Mouse (Mus musculus) CD8-positive naive resting alpha-beta T cell, adult 2 months (primary cell): Measurements from ENCODE around the gene Bst2.
"Not testable (repeated sequence)": the region's sequence is repeated elsewhere in the genome, so short reads cannot be mapped to it uniquely, and the experiment has no call there.

Experiments used
- DNase-seq, 2 experiments: peaks; one replicate each; pipeline ENCODE4 v3.0.0; 2022; ENCODE audit warnings: low read depth in 2 of 2, low spot score in 2 of 2

The Bst2 gene

DNA sequence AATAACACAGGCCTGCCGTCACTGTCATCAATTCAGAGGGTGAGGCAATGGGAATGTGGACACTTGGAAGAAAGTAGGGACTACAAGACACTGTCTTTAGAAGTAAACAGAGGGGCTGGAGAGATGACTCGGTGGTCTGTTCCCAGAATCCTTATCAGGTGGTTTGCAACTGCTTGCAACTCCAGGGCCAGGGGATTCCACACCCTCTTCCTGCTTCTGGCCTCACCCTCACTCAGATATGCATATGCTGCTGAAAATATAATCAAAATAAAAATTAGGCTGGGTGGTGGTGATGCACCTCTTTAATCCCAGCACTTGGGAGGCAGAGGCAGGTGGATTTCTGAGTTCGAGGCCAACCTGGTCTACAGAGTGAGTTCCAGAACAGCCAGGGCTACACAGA is 22.8 kb upstream of the Bst2 start:
- DNase-seq: no peak

DNA sequence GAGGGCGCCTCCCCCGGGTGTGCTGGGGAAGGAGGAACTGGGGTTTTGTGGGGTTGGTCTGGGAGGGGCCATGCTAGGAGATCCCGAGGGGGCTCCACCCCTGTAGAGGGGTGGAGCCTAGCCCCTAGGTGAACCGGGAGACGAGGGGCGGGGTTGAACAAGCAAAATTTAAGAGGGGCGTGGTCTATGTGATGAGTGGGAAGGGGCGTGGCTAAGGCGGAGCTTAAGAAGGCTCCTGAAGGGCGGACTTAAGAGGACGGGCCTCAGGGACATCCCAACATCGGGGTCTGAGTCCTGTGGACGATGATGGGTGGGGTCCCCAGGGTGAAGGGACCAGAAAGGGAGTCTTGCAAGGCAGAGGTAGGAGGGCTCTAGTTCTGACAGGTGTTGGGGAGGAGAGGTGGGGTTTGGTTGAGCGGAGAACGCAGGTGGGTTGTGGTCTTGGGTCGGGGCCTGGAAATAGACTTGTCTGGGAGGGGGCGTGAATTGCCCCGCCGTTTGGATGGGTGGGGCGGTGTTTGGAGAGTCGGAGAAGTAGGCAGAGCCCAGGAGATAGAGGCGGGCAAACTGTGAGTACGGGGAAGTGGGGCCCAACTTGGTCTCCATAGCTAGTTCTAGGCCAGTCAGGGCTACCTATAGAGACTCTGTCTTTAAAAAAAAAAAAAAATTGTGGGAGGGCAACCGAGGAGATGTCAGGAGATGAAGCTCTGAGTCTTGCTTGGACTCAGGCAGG is 21.9 kb upstream of the Bst2 start:
- peak; percentile 29 to 53 for DNase-seq

DNA sequence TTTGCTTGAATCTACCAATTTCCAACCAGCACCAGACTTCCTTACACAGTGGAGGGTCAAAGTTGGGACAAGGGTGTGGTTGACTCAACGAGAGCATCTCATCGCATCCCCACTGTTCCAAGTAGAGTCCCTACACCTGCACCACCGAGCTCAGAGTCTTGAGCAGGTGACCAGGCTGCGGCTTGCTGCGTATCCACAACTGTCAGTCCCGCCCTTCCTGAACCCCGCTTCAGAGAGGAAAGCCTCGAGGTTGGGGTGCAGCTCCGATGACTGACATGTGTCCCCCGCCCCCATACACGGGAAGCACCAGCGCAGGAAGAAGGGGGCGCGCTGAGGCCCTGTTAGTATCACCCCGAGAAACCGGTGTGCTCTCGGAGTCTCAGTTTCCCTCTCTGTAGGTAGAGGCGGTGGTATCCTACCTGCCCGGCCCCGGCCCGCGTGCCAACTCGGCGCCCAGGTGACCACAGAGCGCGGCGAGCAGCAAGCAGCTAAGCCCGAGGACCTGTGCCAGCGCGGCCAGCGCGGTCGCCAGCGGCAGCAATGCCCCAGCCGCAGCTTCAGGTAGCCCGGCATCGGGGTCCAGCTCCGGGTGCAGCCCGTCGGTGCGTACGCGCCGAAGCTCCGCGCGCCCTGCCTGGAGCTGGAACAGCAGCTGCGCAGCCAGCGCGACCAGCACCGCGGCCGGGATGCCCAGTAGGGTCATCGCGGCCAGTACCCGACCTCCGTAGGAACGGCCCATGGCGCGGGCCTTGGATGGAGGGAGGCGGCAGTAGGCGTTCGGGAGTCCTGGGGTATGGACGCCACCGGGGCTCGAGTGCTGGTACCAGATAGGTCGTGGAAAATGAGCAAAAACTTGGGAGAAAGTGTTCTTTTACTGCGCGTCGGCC is 21.1 kb upstream of the Bst2 start, which contains the start of gene Tmem221:
Gene Tmem221, minus strand, starts transcription at position 801 of the 887 bp plus-strand sequence.
- DNase-seq: peak in 1 of 2 experiments; percentile 23

DNA sequence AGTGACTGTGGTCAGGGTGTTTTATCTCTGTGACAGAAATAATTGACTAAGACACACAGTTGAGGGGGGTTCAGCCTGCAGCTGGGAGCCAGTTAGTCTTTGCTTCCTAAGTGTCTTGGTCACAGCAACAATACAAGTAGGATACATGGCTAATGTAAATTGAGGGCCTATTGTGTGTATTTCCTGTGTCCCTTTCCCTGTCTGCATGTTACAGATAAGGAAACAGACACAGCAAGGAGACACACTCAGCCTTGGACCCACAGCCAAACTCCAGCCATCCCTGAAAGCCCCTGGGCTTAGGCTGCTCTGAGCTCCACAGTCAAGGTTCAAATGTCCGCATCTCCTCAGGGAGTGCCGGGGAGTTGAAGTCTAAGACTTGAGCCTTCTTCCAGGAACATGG is 17.4 kb upstream of the Bst2 start:
- no peak for DNase-seq

DNA sequence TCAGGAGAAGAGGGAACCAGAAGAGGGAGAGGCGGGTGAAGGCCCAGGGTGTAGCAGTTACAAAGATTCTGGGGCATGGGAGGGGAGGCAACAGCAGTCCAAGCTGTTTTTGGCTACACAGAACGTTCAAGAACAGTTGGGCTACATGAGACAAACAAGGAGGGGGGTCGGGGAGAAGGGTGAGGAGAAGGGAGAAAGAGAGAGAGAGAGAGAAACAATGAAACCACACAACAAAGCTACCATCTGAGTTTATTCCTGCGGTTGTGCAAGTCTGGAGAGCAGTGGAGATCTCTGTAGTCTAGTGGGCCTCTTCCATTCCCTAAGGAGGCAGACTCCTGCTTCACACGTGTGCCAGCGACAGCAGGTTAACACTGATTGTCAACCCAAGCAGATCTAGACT is 16.7 kb upstream of the Bst2 start:
- no peak for DNase-seq

DNA sequence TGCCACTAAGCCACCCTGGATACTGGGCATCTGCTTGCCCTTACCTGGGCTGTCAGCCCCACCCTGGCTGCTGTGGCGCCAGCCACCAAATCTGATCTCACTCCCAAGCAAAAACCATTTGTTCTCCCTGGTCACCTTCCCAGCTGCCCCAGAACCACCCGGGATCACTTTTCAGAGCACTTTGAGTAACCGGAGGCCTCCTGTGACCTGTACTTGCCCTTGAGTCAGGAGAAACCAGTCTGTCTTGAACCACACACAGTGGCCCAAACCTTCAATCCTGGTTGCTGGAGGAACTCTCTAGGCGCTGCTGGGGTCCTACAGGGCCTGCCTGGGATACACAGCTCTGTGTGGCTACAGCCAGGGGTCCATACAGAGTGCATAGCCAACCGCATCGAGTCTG is 15.5 kb upstream of the Bst2 start:
- DNase-seq: no peak

DNA sequence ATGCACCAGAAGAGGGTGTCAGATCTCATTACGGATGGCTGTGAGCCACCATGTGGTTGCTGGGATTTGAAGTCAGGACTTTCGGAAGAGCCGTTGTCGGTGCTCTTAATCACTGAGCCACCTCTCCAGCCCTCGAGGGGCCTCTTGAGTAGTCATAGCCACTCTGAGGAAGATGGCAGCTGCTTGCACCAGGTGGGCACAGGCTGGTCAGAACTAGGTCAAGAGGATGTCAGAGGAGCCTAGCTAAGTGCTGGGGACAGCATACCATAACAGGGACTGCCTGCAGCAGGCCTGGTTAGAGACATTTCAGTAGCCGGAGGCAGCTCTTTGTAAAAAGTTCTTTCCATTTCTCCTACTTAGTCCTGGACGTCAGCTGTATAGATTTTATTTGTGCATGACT is 13.5 kb upstream of the Bst2 start:
- DNase-seq: no peak

DNA sequence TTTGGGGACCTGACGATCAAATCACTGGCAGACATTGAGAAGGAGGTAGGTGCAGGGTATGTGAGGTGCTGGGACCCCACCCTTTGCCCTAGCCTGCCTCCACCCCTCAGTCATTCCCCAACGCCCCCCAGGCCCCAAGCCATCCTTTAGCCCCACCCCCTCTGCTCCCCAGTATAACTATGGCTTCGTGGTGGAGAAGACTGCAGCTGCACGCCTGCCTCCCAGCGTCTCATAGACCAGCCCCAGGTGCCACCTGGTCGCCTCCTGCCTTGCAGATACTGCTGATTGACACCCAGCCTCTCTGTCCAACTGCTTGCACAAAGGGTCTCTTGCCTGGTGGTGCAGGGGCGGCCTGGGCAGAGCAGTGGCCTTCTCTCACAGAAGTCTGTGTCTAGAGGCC is 10.3 kb upstream of the Bst2 start:
- no peak for DNase-seq

DNA sequence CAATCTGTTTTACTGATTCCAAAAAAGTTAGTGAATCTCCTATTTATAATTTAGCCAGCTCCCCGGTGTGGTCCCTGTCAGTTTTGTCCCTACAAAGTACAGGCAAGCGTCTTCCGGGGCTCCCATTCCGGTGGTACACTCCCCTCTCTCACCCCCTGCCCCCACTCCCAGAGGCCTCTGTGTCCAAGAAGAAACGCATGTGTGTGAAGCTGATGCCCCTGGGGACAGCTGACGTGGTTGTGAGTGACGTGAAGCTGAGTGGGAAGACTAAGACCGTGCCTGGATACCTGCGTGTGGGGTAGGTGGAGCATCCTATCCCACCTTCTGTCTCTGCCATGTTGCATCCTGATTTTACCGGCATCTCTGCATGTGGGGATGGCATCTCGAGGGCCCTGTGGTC is 7.8 kb upstream of the Bst2 start:
- no peak for DNase-seq

DNA sequence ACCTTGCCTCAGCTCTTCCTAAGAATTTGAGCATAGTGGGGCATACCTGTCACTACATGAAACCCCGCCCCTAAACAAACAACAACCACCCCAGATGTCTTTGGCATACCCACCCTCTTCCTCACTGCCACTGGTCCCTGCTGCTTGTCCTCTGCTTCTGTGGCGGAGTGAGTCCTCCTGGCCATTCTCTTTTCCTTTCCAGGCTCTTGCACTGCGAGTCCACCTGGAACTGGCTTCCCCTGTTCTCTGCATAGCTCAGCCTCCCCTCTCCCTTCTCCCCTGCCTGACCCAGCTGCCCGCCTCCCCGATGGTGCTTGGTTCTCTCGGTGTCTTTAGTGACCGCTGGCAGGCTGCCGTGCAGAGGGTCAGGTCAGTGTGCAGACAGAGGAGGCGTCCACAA is 6.5 kb upstream of the Bst2 start:
- no peak for DNase-seq

DNA sequence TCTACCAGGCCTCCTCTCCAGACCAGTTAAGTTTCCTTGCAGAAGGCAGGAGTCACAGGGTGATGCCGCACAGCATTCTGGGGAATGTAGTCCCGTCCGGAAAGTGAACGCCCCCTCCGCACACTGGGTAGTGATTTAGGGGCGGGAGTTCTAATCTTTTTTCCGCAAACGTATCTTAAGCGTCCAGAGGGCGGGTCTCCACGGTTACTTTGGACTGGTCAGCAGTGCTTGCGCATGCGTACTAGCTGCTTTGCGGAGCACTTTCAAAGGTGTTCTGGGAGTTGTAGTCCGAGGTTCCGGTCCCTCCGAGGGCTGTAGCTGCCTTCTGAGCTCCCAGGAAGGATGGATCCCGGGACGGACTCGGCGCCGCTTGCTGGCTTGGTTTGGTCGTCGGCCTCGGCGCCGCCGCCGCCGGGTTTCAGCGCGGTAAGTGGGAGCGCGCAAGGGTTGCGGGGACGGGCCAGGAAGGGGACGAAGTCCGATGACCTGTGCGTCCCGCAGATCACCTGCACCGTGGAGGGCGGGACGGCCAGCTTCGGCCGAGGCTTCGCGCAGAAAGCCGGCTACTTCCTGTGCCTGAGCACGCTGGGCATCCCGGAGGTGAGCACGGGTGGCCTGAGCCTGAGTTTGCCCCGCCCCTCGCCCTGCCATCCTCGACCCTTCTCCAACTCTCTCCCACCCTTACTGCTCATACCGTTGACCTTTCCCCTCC is 5.5 kb upstream of the Bst2 start, which contains the start of gene Mvb12a:
Gene Mvb12a, plus strand, starts transcription at position 291 of the 712 bp plus-strand sequence.
- DNase-seq: peak; percentile 87 to 90

DNA sequence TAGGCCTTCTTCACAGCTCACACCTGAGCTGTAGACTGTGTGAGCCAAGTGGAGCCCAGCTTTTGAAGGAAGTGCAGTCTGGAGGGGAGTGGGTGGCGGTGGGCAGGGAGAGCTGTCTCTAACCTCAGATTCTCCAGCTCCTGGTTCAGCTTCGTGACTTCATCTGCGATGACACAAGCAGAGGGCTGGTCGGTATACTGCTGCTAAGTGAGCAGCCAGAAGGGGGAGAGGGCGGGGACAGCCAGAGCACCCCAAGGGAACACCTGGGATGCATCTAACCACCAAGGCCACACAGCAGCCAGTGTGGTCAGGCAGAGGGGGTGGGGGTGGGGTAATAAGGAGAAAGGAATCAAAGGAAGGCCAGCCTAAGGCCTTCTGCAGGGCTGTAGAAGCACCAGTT is 1.6 kb downstream of the Bst2 start:
- no peak for DNase-seq

DNA sequence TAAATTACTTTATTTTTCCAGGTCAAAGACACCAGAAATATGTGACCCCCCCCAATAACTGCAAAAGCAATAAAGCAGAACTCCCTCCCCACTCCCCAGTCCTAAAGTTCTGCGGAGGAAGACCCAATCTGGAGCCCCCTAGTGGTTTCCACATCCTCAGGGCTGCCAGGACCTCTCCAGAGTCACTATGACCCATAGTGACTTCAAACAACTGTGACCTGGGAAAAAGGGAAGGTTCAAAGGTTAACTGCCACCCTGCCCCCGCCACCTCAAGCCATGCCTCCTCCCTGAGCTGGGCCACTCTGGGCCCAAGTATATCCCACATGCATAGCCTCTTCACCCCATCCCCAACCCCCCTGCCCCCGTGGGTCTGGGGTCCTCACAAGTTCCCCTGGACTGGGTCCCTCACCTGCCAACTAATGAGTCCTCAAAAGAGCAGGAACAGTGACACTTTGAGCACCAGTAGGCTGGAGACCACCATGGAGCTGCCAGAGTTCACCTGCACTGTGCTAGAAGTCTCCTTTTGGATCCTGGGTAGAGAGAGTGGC is 2.9 kb downstream of the Bst2 start:
- DNase-seq: no peak

DNA sequence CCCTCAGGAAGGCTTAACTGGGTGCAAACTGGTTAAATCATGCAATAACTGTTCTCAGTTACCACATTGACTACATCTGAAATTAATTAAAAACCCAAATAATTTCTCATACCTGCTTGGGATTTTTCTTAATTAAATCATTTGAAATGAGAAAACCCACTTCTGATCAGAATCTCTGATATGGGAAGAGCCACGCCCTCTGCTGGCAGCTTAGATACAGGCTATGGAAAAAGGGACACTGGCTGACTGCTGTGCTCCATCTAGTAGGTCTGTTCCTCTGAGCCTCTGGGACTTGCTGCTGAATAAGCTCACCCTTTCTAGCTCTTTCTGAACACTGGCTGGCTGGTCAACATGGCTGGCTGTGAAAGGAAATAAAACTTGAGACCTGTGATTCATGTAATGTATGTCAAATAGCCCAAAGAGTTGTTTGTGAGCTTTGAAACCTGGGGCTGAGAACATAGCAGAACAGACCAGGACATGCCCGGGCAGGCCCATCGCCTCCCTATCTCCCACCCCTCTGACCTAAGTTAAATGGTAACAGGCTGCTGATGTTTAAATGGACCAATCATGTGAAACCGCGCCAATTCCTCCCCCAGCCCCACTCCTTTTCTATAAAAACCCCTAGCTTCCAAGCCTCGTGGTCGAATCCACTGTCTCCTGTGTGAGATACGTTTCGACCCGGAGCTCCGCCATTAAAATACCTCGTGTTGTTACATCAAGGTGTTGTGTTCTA is 6.4 kb downstream of the Bst2 start:
- not testable (repeated sequence) for DNase-seq

DNA sequence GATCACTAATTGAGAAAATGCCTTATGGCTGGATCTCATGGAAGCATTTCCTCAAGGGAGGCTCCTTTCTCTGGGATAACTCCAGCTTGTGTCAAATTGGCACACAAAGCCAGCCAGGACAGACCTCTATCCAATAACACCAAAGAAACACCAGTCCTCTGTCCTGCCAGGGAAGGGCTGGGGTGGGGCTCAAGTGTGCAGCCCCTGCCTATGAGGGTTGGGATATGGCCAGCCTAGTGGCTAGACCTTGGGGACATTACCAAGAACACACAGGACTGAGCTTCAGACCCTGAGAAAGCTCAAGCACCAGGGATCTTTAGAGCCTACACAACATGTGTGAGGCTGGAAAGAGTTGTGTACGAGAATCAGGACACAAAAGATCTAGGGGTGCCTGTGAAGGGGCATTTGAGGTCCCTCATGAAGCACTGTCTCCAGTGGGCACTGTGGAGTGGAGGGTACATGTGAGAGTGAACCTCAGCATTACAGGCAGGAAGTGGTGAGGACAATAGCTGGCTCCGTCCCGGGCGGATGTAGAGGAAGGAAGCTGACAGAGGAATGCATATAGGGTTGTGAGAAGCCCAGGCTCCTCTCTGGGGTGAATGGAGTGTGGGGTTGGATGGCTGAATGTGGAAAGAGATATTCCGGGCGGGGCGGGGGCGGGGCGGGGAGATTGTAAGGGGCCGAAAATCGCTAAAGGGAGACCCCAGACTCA is 8.7 kb downstream of the Bst2 start:
- DNase-seq: peak in 1 of 2 experiments; percentile 28

DNA sequence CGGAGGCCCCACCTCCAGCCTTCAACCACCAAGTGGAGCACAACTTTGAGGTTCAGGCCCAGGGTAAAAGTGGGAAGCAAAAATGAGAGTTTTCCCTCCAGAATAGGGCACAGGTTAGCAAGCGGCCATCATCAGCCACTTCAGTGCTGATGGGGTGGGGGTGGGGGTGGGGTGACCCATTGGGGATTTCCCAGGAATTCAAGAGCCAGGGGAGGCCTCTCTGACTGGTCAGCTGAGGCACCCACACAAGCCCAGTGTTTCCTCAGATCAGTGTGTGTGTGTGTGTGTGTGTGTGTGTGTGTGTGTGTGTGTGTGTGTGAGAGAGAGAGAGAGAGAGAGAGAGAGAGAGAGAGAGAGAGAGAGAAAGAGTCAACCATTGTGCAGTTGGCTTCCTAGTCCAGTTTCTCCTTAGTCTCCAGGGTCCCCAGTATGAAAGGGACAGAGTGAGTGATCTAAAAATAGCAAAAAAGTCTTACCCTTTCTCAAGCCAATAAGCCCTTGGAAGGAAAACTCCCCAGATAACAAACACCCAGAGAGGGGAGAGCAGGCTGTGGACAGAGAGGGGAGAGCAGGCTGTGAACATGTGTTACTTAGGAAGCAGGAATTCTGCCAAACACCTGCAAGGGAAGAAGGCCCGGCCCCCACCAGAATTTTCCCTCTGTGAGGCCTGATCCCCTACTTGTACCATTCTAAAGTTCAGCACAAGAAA is 9.9 kb downstream of the Bst2 start:
- no peak for DNase-seq

DNA sequence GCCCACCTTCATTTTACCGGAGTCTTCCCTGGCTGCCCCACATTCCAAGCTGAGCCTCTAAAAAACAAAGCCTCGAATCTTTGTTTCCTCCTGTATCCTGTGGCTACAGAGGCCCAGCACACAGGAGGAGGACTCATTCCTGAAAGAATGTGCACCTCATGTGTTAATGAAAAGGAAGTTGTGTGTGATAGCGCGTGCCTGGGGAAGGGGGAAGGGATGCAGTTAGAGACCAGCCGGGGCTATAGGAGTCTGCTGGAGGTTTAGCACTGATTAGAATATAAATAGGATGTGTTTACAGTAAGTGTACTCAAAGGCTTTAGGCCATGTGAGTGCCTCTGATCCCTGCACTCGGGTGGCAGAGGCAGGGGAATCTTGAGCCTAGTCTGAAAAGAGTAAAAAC is 11.0 kb downstream of the Bst2 start:
- no peak for DNase-seq

DNA sequence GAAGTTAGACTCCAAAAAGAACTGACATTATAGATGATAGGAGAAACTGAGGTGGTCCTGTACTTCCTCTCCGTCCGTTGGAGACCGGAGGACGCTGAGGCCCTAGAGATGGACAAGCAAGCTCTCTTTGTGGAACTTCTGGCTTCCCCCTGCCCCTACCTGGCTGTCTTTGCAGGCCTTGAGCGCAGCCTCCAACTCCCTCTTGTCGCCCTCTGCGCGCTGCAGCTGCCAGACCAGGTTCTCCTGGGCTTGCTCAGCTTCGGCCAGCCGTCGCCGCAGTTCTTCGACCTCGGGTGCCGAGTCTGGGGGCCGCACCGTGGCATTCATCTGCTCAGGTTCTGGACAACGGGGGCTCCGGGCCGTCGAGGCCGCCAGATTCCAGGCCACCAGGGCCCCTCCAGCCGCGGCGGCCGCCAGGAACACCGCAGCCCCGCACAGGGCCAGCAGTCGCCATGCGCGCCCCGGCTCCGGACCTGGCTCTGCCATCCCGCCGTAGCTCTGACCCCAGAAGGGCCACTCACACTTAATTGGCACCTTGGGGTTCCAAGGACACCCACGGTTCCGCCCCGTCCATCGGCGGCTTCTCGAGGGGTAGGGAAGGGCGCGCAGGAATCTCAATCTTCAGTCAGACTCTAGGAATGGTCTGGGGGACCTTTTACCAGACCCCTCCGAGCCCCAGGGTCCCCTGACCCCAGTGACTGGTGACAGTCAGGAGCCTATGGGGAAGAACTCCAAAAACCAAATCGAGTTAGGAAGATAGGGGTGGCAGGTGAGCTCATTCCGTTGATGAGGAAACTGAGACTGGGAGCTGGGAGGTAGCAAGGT is 11.8 kb downstream of the Bst2 start, which contains the start of gene Ccdc194:
Gene Ccdc194, minus strand, starts transcription at position 486 of the 825 bp plus-strand sequence.
- no peak for DNase-seq
